Mouse (Mus musculus) CH12.LX (cell line): ENCODE measurements around the gene Mospd3. TPM values are rescaled to one million over a fixed set of nuclear protein-coding genes. Genes with fewer than 3 reads are reported as not detected.
A peak's percentile ranks its signal among the peaks of the same experiment; 100 is the strongest.

Source experiments
- DNase-seq: peaks from one replicate; pipeline ENCODE4 v3.0.0-alpha.2; 2013; ENCODE audit errors: extremely low read depth
- H3K27ac ChIP-seq: 2 replicates; pipeline ENCODE4 v1.5.1; 2012; ENCODE audit warnings: low read depth, mild to moderate bottlenecking, control low read depth, moderate library complexity; ENCODE audit not compliant: insufficient read depth
- H3K27me3 ChIP-seq: replicated peaks from 2 replicates; pipeline ENCODE3; 2012; ENCODE audit warnings: inconsistent platforms
- H3K36me3 ChIP-seq, 2 experiments: replicated peaks in 1 of 2; 2 replicates each; pipeline versions ENCODE3 to v1.6.1; 2012; ENCODE audit warnings: inconsistent platforms in 1 of 2, low read length in 1 of 2, mild to moderate bottlenecking in 1 of 2, mixed read lengths in 1 of 2, moderate library complexity in 1 of 2; ENCODE audit not compliant: control insufficient read depth in 1 of 2, insufficient read depth in 1 of 2
- H3K4me1 ChIP-seq, 2 experiments: 2 replicates each; pipeline ENCODE4 v1.6.1; 2012; ENCODE audit warnings: inconsistent platforms in 1 of 2, moderate library complexity in 1 of 2; ENCODE audit not compliant: insufficient read depth in 2 of 2, control insufficient read depth in 1 of 2
- H3K4me2 ChIP-seq: 2 replicates; pipeline ENCODE4 v1.6.1; 2012; ENCODE audit warnings: low read depth, mild to moderate bottlenecking, control low read depth; ENCODE audit not compliant: poor library complexity, insufficient read depth, severe bottlenecking
- H3K4me3 ChIP-seq, 3 experiments: fragments of 150-350 bp in 1 of 3; sonication (generic) in 1 of 3; replicated peaks in 1 of 3; 2 replicates each; pipeline versions ENCODE3 to v1.5.1; 2011 to 2012; ENCODE audit warnings: low read depth in 2 of 3, low read length in 2 of 3, mild to moderate bottlenecking in 2 of 3, moderate library complexity in 2 of 3, control low read depth in 1 of 3, improper control_type of control experiment in 1 of 3, inconsistent platforms in 1 of 3, mixed read lengths in 1 of 3; ENCODE audit not compliant: poor library complexity in 1 of 3
- H3K79me2 ChIP-seq: replicated peaks from 2 replicates; pipeline ENCODE4 v1.6.1; 2012; ENCODE audit warnings: mild to moderate bottlenecking, moderate library complexity; ENCODE audit not compliant: control insufficient read depth, poor library complexity, insufficient read depth, severe bottlenecking; ENCODE audit errors: extremely low read depth
- H3K9ac ChIP-seq: 2 replicates; pipeline ENCODE4 v1.6.1; 2012; ENCODE audit warnings: low read depth, mild to moderate bottlenecking, control low read depth, moderate library complexity; ENCODE audit not compliant: insufficient read depth
- H3K9me3 ChIP-seq: replicated peaks from 2 replicates; pipeline ENCODE3; 2012; ENCODE audit warnings: low read length, inconsistent platforms, mixed read lengths
- CHD1 ChIP-seq: IDR thresholded peaks from 2 replicates; pipeline ENCODE4 v1.6.1; 2012; ENCODE audit warnings: low read depth, low read length, improper control_type of control experiment, inconsistent platforms
- CHD2 ChIP-seq: IDR thresholded peaks from 2 replicates; pipeline ENCODE4 v1.6.1; 2011; ENCODE audit warnings: low read length, improper control_type of control experiment
- JUN ChIP-seq: IDR thresholded peaks from 2 replicates; pipeline ENCODE4 v1.6.1; 2011; ENCODE audit warnings: low read depth, mild to moderate bottlenecking, low read length, improper control_type of control experiment, moderate library complexity; ENCODE audit not compliant: insufficient read depth
- JUND ChIP-seq: conservative IDR thresholded peaks from 2 replicates; pipeline ENCODE4 v1.6.1; 2011; ENCODE audit warnings: low read depth, low read length, improper control_type of control experiment
- MAZ ChIP-seq: IDR thresholded peaks from 2 replicates; pipeline ENCODE4 v1.6.1; 2012; ENCODE audit warnings: low read depth, mild to moderate bottlenecking, inconsistent platforms, low read length, improper control_type of control experiment, moderate library complexity
- NRF1 ChIP-seq: IDR thresholded peaks from 2 replicates; pipeline ENCODE4 v1.6.1; 2014; ENCODE audit warnings: low read depth, mild to moderate bottlenecking, inconsistent platforms, low read length, improper control_type of control experiment, moderate library complexity
- PAX5 ChIP-seq: IDR thresholded peaks from 2 replicates; pipeline ENCODE4 v1.6.1; 2012; ENCODE audit warnings: low read length, inconsistent platforms, mixed read lengths
- SIN3A ChIP-seq: IDR thresholded peaks from 2 replicates; pipeline ENCODE4 v1.6.1; 2012; ENCODE audit warnings: low read length, improper control_type of control experiment, inconsistent platforms
- TCF12 ChIP-seq: IDR thresholded peaks from 2 replicates; pipeline ENCODE4 v1.6.1; 2014; ENCODE audit warnings: low read depth, mild to moderate bottlenecking, inconsistent platforms, low read length, improper control_type of control experiment
- UBTF ChIP-seq: IDR thresholded peaks from 2 replicates; pipeline ENCODE4 v1.6.1; 2012; ENCODE audit warnings: low read depth, mild to moderate bottlenecking, inconsistent platforms, low read length, improper control_type of control experiment, moderate library complexity
- USF1 ChIP-seq: IDR thresholded peaks from 2 replicates; pipeline ENCODE4 v1.6.1; 2014; ENCODE audit warnings: low read depth, mild to moderate bottlenecking, inconsistent platforms, low read length, improper control_type of control experiment
- ZC3H11A ChIP-seq: IDR thresholded peaks from 2 replicates; pipeline ENCODE4 v1.6.1; 2012; ENCODE audit warnings: low read depth, mild to moderate bottlenecking, inconsistent platforms, low read length, improper control_type of control experiment
- ZNF384 ChIP-seq: IDR thresholded peaks from 2 replicates; pipeline ENCODE4 v1.6.1; 2012; ENCODE audit warnings: low read depth, low read length, improper control_type of control experiment, inconsistent platforms
- dilution Hi-C: fragments of 300-500 bp; cut with MboI; formaldehyde crosslinking; loops from 2 replicates; pipeline ENCODE4 v1.14.3; 2020; ENCODE audit warnings: low sequenced_read_pairs; ENCODE audit not compliant: extremely low pct_unique_long_range_greater_than_20kb, extremely low pct_ligation_motif_present
- in situ Hi-C: fragments of 300-500 bp; cut with MboI; formaldehyde crosslinking; loops from 3 replicates; pipeline ENCODE4 v1.14.3; 2019; ENCODE audit warnings: low sequenced_read_pairs, low pct_ligation_motif_present, low pct_unique_long_range_greater_than_20kb, mixed read lengths
- polyA plus RNA-seq: library from polyadenylated mRNA; unstranded; fragments of >175 nt; gene quantifications from 2 replicates; pipeline ENCODE4 v1.2.1, GENCODE M21; 2012; ENCODE audit warnings: low read depth; ENCODE audit not compliant: insufficient read length
- total RNA-seq, 2 experiments: library from RNA; depleted of rRNA; stranded (reverse); fragments of 300-350 nt in 1 of 2; fragments of >200 nt in 1 of 2; gene quantifications; 2 replicates each; pipeline ENCODE4 v1.2.3; 2012 to 2014

The Mospd3 gene
- total and polyA plus RNA-seq, 3 experiments: 1.5 to 23.7 (median 4.2) TPM

DNA sequence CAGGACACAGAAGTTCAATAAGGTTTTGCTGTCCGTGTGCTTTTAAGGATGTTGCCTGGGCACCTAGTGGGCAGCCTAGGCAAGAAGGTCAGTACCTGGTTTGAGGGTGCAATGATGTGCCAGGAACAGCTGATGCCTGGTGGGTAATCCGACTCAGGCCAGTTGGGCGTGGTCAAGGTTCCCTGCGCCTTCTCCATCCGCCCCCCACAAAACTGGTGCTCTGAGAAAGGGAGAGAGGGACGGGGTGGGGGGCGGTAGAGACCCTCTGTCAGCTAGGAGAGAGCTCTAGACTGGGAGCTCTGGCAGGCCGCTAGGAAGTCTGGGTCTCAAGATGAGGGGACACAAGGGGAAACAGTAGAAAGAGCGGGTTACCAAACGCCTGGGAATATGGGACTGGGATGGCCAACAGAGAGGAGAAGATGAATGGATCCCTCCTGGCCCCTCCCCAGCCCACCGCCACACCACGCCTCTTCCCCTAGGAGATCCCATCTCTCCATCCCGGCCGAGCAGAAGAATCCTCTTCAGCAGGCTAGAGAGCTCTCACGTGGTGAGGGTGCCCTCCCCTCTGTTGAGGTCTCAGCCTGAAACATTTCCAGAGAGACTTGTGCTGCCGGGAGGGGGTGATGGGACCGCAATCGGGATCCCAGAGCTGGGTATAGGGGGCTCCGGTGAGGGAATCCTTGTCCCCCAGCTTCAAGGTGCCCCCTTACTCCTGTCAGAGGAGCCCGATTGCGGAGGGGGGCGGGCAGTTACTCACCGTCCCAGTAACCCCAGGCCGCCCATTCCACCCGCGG, 7.2 kb upstream of the Mospd3 start:
- Histone ChIP-seq H3K4me2 (no peak overlapping the region), H3K79me2 (peaks cover 3% of the 10 kb centered on the region; the same call in 1 of the 2 replicates), H3K4me3 (no peak overlapping the region), H3K27me3 (no peaks in the 10 kb centered on the region), H3K27ac (no peak overlapping the region), H3K4me1 (peaks cover 0 to 30% of the 10 kb centered on the region in 2 experiments; a peak in 2 of 4 replicates), H3K9ac (no peak overlapping the region), H3K9me3 (no peaks in the 10 kb centered on the region), H3K36me3 (peaks cover 0 to 38% of the 10 kb centered on the region in 2 experiments)
- in situ Hi-C loops (no loop called here), dilution Hi-C loops (no loop called here)
- DNase-seq: no peak
- TF ChIP-seq TCF12: no peak

DNA sequence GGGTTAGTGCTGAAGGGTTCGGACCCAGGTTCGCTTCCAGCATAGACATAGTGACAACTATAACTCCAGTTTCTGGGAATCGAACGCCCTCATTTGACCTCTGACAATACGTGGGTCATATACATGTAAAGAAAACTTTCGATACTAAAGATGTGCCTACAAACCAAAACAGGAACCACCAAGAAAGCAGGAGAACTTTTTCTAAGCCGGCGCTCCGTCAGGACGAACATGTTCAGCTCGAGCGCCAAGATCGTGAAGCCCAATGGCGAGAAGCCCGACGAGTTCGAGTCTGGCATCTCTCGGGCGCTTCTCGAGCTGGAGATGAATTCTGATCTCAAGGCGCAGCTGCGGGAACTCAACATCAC, 489 bp upstream of the Mospd3 start:
- H3K4me3 ChIP-seq: peak overlapping the region; percentile 60 to 71 (median 65)
- peaks cover 13 to 41% of the 10 kb centered on the region in 2 experiments for H3K4me1 ChIP-seq
- in situ Hi-C loops: no loop called here
- peaks cover 12 to 33% of the 10 kb centered on the region in 2 experiments for H3K36me3 ChIP-seq
- no peaks in the 10 kb centered on the region for H3K27me3 ChIP-seq
- peak overlapping the region; percentile 74 for H3K4me2 ChIP-seq
- dilution Hi-C loops: no loop called here
- TF ChIP-seq PAX5 (no peak), USF1 (no peak), JUN (no peak), SIN3A (peak; percentile 49; the same call in 1 of the 2 replicates), JUND (no peak), ZNF384 (no peak), MAZ (no peak), NRF1 (0 out of 2 replicates have a peak, but pooled peaks have one; percentile 17), ZC3H11A (no peak), UBTF (0 out of 2 replicates have a peak, but pooled peaks have one; percentile 42), CHD1 (0 out of 2 replicates have a peak, but pooled peaks have one; percentile 59), CHD2 (no peak)
- TF ChIP-seq, all 38 proteins: peak for 4
- peak; percentile 37 for DNase-seq
- peak overlapping the region; percentile 94 for H3K9ac ChIP-seq
- H3K9me3 ChIP-seq: no peaks in the 10 kb centered on the region
- no peak overlapping the region for H3K27ac ChIP-seq
- H3K79me2 ChIP-seq: peaks cover 6% of the 10 kb centered on the region; the same call in 1 of the 2 replicates
